Mouse (Mus musculus) lung, postnatal 0 days (tissue): Measurements from ENCODE around the gene Lin7a. TPM values are rescaled to one million over a fixed set of nuclear protein-coding genes. Genes with fewer than 3 reads are reported as not detected.

Experiments used
- ATAC-seq: fragments of 200-750 bp; cut with Nextera tagmentation; 2 replicates; pipeline ENCODE4 v1.8.0; 2017; ENCODE audit warnings: moderate library complexity
- DNase-seq: peaks from one replicate; pipeline ENCODE4 v3.0.0-alpha.2; 2016; ENCODE audit warnings: low spot score
- H3K27ac ChIP-seq: fragments of 300-500 bp; sonication (generic); 2 replicates; pipeline ENCODE4 v1.5.1; 2014; ENCODE audit warnings: antibody characterized with exemption, mild to moderate bottlenecking, low read length, mixed read lengths
- H3K27me3 ChIP-seq: fragments of 300-500 bp; sonication (generic); replicated peaks from 2 replicates; pipeline ENCODE4 v1.6.1; 2014; ENCODE audit warnings: low read length, mixed read lengths; ENCODE audit not compliant: insufficient read depth
- H3K36me3 ChIP-seq: fragments of 300-500 bp; sonication (generic); 2 replicates; pipeline ENCODE4 v1.6.1; 2014; ENCODE audit warnings: low read length, mixed read lengths; ENCODE audit not compliant: insufficient read depth
- H3K4me1 ChIP-seq: fragments of 300-500 bp; sonication (generic); 2 replicates; pipeline ENCODE4 v1.6.1; 2014; ENCODE audit warnings: antibody characterized with exemption, low read depth, low read length, mixed read lengths; ENCODE audit not compliant: insufficient read depth
- H3K4me2 ChIP-seq: fragments of 300-500 bp; sonication (generic); replicated peaks from 2 replicates; pipeline ENCODE4 v1.6.1; 2014; ENCODE audit warnings: low read depth, mild to moderate bottlenecking, low read length, moderate library complexity, mixed read lengths
- H3K4me3 ChIP-seq: fragments of 300-500 bp; sonication (generic); 2 replicates; pipeline ENCODE4 v1.5.1; 2014; ENCODE audit warnings: low read depth, low read length
- H3K9ac ChIP-seq: fragments of 300-500 bp; sonication (generic); replicated peaks from 2 replicates; pipeline ENCODE4 v1.6.1; 2014; ENCODE audit warnings: low read depth, mild to moderate bottlenecking
- H3K9me3 ChIP-seq: fragments of 300-500 bp; sonication (generic); 2 replicates; pipeline ENCODE4 v1.6.1; 2016; ENCODE audit warnings: low read length, mixed read lengths
- CTCF ChIP-seq: IDR thresholded peaks from 2 replicates; pipeline ENCODE4 v1.5.1; 2016; ENCODE audit warnings: antibody characterized with exemption, mild to moderate bottlenecking
- EP300 ChIP-seq: IDR thresholded peaks from 2 replicates; pipeline ENCODE4 v1.6.1; 2016; ENCODE audit warnings: antibody characterized with exemption, mild to moderate bottlenecking, control low read depth
- WGBS: fragments of 180-500 bp; shearing (Covaris S2); extraction: QIAGEN DNeasy Blood & Tissue Kit; methylation state at CpG from one replicate; pipeline ENCODE4 v1.1.7; 2014; 5-methylcytosine and 5-hydroxymethylcytosine counted together
- polyA plus RNA-seq: library from polyadenylated mRNA; unstranded; fragments of >200 nt; fragmentation: Nextera tagmentation; extraction: Ambion mirVana; gene quantifications from 2 replicates; pipeline ENCODE4 v1.2.1, GENCODE M21; 2015

Gene Lin7a
- polyA plus RNA-seq, 1 experiment from 2014 or later: 0.43 TPM

- no peak for TF ChIP-seq CTCF
- Histone ChIP-seq H3K36me3 (no peaks in the 10 kb centered on the region), H3K4me3 (no peak overlapping the region), H3K9me3 (no peaks in the 10 kb centered on the region), H3K27ac (no peak overlapping the region), H3K4me1 (no peaks in the 10 kb centered on the region), H3K4me2 (no peak overlapping the region), H3K9ac (no peak overlapping the region), H3K27me3 (no peaks in the 10 kb centered on the region)
- no peak for ATAC-seq
- no peak for DNase-seq
- 76% methylated on average over 5 of the region's 5 CpGs for WGBS
These were observed 178.2 kb downstream of the Lin7a start for GRCm38 (mm10) chr10:107449496-107450330.

DNA sequence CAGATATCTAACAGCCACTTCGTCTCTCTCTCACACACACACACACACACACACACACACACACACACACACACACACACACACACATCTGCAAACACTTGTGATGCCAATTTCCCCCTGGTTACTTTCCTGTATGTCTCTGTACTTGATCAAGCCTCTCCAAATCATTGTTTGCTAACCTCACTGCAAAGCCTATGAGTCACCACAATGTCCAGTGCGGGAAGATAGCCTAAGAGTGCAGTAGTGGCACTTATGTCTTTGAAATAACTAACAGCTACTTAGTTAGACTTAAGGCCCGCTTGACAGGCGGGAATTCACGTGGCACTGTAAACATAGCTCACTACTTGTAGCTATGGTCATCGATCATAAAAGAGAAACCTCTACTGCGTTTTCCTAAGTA lies 196.3 kb downstream of the Lin7a start:
- no peak overlapping the region for H3K27ac ChIP-seq
- H3K36me3 ChIP-seq: no peaks in the 10 kb centered on the region
- ATAC-seq: peak; percentile 99
- peak; percentile 91 for DNase-seq
- H3K4me2 ChIP-seq: no peak overlapping the region
- H3K4me3 ChIP-seq: no peak overlapping the region
- 26% methylated on average over 7 of the region's 7 CpGs for WGBS
- H3K27me3 ChIP-seq: no peaks in the 10 kb centered on the region
- TF ChIP-seq CTCF (no peak), EP300 (peak; percentile 89)
- no peaks in the 10 kb centered on the region for H3K9me3 ChIP-seq
- H3K9ac ChIP-seq: no peak overlapping the region
- no peaks in the 10 kb centered on the region for H3K4me1 ChIP-seq

Other genes starting within 250 kb of the Lin7a start
- 6.3 and 6.9 TPM in 2 replicates for gene Acss3, start 148.0 kb upstream of the Lin7a start, polyA plus RNA-seq
- gene Myf5, start 214.4 kb downstream of the Lin7a start, polyA plus RNA-seq: 0.14 and 0.21 TPM in 2 replicates
- gene Myf6, start 223.1 kb downstream of the Lin7a start, polyA plus RNA-seq: 0.10 TPM in 1 of 2 replicates, not detected in the other